Comparison of ENCODE assay signal across 8 mouse cellular contexts in the genomic region with DNA sequence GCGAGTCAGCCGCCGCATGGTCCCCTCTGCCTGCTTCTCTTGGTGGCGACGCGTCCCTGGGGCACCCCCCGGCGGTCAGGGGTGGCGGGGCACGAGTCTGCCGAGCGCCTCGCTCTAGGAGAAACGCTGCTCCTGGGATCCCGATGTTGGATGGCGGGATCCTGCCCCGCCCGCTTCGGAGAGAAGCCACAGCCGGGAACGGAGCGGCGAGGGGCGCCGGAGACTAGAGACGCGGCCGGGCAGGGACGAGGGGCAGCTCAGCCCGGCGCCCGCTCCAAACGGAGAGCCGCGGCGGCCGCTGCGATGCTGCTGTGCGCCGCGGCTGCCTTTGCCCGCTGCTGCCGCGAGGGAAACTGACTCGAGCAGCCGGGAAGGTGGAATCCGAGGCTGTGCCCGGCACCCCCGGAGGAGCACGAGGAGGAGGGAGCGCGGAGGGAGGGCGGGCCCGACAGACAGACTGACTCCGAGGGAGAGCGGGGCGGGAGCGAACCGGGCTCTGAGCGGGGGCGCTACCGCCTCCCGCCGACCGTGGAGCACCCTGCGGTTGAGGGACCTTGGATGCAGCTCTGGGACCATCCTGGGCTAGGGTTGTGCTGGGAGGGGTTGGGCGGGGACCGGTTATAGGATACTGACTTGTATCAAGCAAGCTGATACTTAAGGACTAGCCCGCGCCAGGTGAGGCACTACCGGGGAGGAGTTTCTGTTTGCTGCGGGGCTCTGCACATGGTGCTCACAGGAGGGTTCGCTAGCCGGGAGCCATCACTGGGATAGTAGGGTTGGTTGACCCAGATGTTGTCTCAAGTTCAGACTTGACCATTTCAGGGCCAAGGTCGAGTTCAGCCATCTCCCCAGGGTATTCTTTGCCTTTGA. TPM values are rescaled to one million over a fixed set of nuclear protein-coding genes. Genes with fewer than 3 reads are reported as not detected.
DNase-seq lines count a peak whose midpoint lies in the region; ATAC-seq and TF ChIP-seq lines count a peak whose summit lies in the region.

Galnt14 (minus strand) TSS at position 412 of the 870 bp plus-strand sequence.

- TF ChIP-seq CTCF in thymus, adult 2 months (IDR thresholded peaks at IDR 0.05; ENCODE audit: borderline replicate concordance, control insufficient read depth, extremely low read depth, insufficient read depth, low read length, poor library complexity) = no peak

- H3K4me2 ChIP-seq in heart, embryonic 11.5 days = peak within 1 kb of the TSS; percentile 95
- H3K4me2 ChIP-seq in kidney, embryonic 14.5 days (replicated peaks; ENCODE audit: low read depth, low read length) = peak within 1 kb of the TSS; percentile 97
- peak within 1 kb of the TSS; percentile 98 for H3K4me2 ChIP-seq in limb, embryonic 15.5 days
- H3K4me2 ChIP-seq in neural tube, embryonic 15.5 days = peak within 1 kb of the TSS; percentile 93

- no peak within 1 kb of the TSS for H3K27ac ChIP-seq in thymus, adult 2 months (ENCODE audit: control insufficient read depth, insufficient read depth, low read length)
- H3K27ac ChIP-seq in embryonic facial prominence, embryonic 10.5 days (replicated peaks) = peak within 1 kb of the TSS; percentile 74
- H3K27ac ChIP-seq in heart, embryonic 11.5 days (ENCODE audit: low read depth, low read length) = no peak within 1 kb of the TSS
- no peak within 1 kb of the TSS for H3K27ac ChIP-seq in kidney, embryonic 14.5 days (ENCODE audit: low read depth, low read length)
- no peak within 1 kb of the TSS for H3K27ac ChIP-seq in limb, embryonic 15.5 days
- H3K27ac ChIP-seq in neural tube, embryonic 15.5 days (replicated peaks) = peak within 1 kb of the TSS; percentile 85

- WGBS in thymus, adult 2 months = 2% methylated on average over 75 of the region's 75 CpGs
- under 1% methylated on average over 75 of the region's 75 CpGs for WGBS in embryonic facial prominence, embryonic 10.5 days
- under 1% methylated on average over 74 of the region's 75 CpGs for WGBS in heart, embryonic 11.5 days (ENCODE audit: insufficient replicate concordance)
- WGBS in kidney, embryonic 14.5 days = under 1% methylated on average over 63 of the region's 75 CpGs
- WGBS in limb, embryonic 15.5 days = under 1% methylated on average over 75 of the region's 75 CpGs
- WGBS in neural tube, embryonic 15.5 days = under 1% methylated on average over 74 of the region's 75 CpGs

- peak; percentile 65 for ATAC-seq in heart, embryonic 11.5 days (replicated peaks; ENCODE audit: insufficient number of reproducible peaks, low FRiP score, low TSS enrichment)
- peak; percentile 75 for ATAC-seq in kidney, embryonic 14.5 days (ENCODE audit: low FRiP score, low TSS enrichment)
- 0 out of 2 replicates have a peak, but pooled peaks have one; percentile 46 for ATAC-seq in limb, embryonic 15.5 days (ENCODE audit: insufficient number of reproducible peaks, low FRiP score, low TSS enrichment, low read depth)
- peak; percentile 77 for ATAC-seq in neural tube, embryonic 15.5 days (ENCODE audit: low FRiP score)

- peak; percentile 19 for DNase-seq in thymus, adult 2 months
- DNase-seq in thymus, adult 18-20 months = no peak
- DNase-seq in embryonic facial prominence, embryonic 10.5 days (ENCODE audit: low spot score) = peak; percentile 78
- DNase-seq in urinary bladder, adult 18-20 months (ENCODE audit: low spot score in 2 of 2) = peak; percentile 31 to 60

- peaks cover 6% of the 10 kb centered on the region; the same call in 1 of the 2 replicates for H3K4me1 ChIP-seq in thymus, adult 2 months (replicated peaks; ENCODE audit: control insufficient read depth, insufficient read depth, low read length)
- peaks cover 23% of the 10 kb centered on the region for H3K4me1 ChIP-seq in embryonic facial prominence, embryonic 10.5 days
- peaks cover 4% of the 10 kb centered on the region; the same call in 1 of the 2 replicates for H3K4me1 ChIP-seq in heart, embryonic 11.5 days (ENCODE audit: control insufficient read depth, insufficient read depth, low read length)
- no peaks in the 10 kb centered on the region; the same call in 1 of the 2 replicates for H3K4me1 ChIP-seq in kidney, embryonic 14.5 days (ENCODE audit: control insufficient read depth, insufficient read depth, low read length)
- peaks cover 24% of the 10 kb centered on the region for H3K4me1 ChIP-seq in limb, embryonic 15.5 days
- peaks cover 51% of the 10 kb centered on the region for H3K4me1 ChIP-seq in neural tube, embryonic 15.5 days

- H3K36me3 ChIP-seq in thymus, adult 2 months (ENCODE audit: control insufficient read depth, insufficient read depth, low read length) = no peaks in the 10 kb centered on the region
- no peaks in the 10 kb centered on the region for H3K36me3 ChIP-seq in embryonic facial prominence, embryonic 10.5 days (replicated peaks)
- no peaks in the 10 kb centered on the region for H3K36me3 ChIP-seq in heart, embryonic 11.5 days (ENCODE audit: control insufficient read depth, insufficient read depth, low read length)
- H3K36me3 ChIP-seq in kidney, embryonic 14.5 days (ENCODE audit: control insufficient read depth, insufficient read depth, low read length) = no peaks in the 10 kb centered on the region
- H3K36me3 ChIP-seq in limb, embryonic 15.5 days = no peaks in the 10 kb centered on the region
- no peaks in the 10 kb centered on the region for H3K36me3 ChIP-seq in neural tube, embryonic 15.5 days

- peaks cover 7% of the 10 kb centered on the region; the same call in 1 of the 2 replicates for H3K9me3 ChIP-seq in embryonic facial prominence, embryonic 10.5 days
- no peaks in the 10 kb centered on the region for H3K9me3 ChIP-seq in heart, embryonic 11.5 days (replicated peaks; ENCODE audit: control insufficient read depth, low read length)
- H3K9me3 ChIP-seq in kidney, embryonic 14.5 days (ENCODE audit: control insufficient read depth, low read length) = peaks cover 4% of the 10 kb centered on the region; the same call in 1 of the 2 replicates
- no peaks in the 10 kb centered on the region for H3K9me3 ChIP-seq in limb, embryonic 15.5 days
- H3K9me3 ChIP-seq in neural tube, embryonic 15.5 days (replicated peaks) = no peaks in the 10 kb centered on the region

- H3K27me3 ChIP-seq in thymus, adult 2 months (ENCODE audit: control insufficient read depth, insufficient read depth, low read length) = peaks cover 5% of the 10 kb centered on the region
- peaks cover 69% of the 10 kb centered on the region for H3K27me3 ChIP-seq in embryonic facial prominence, embryonic 10.5 days (replicated peaks; ENCODE audit: low read depth, poor library complexity, severe bottlenecking)
- peaks cover 45% of the 10 kb centered on the region for H3K27me3 ChIP-seq in heart, embryonic 11.5 days (ENCODE audit: control insufficient read depth, insufficient read depth, low read length)
- H3K27me3 ChIP-seq in kidney, embryonic 14.5 days (ENCODE audit: control insufficient read depth, insufficient read depth, low read length) = peaks cover 36% of the 10 kb centered on the region
- peaks cover 45% of the 10 kb centered on the region for H3K27me3 ChIP-seq in limb, embryonic 15.5 days
- H3K27me3 ChIP-seq in neural tube, embryonic 15.5 days (replicated peaks) = peaks cover 6% of the 10 kb centered on the region; the same call in 1 of the 2 replicates

- TF ChIP-seq POLR2A in thymus, adult 2 months (IDR thresholded peaks at IDR 0.05; ENCODE audit: control insufficient read depth, extremely low read depth, insufficient read depth, low read length, poor library complexity) = no peak

- H3K4me3 ChIP-seq in thymus, adult 2 months (ENCODE audit: control insufficient read depth, insufficient read depth, low read length) = peak within 1 kb of the TSS; percentile 22
- H3K4me3 ChIP-seq in embryonic facial prominence, embryonic 10.5 days = peak within 1 kb of the TSS; percentile 63
- peak within 1 kb of the TSS; percentile 63 for H3K4me3 ChIP-seq in heart, embryonic 11.5 days (ENCODE audit: low read depth, low read length)
- peak within 1 kb of the TSS; percentile 60 for H3K4me3 ChIP-seq in kidney, embryonic 14.5 days (ENCODE audit: low read length)
- peak within 1 kb of the TSS; percentile 54 for H3K4me3 ChIP-seq in limb, embryonic 15.5 days
- H3K4me3 ChIP-seq in neural tube, embryonic 15.5 days (replicated peaks) = peak within 1 kb of the TSS; percentile 64

- peak within 1 kb of the TSS; percentile 63 for H3K9ac ChIP-seq in heart, embryonic 11.5 days (ENCODE audit: low read depth, low read length)
- H3K9ac ChIP-seq in kidney, embryonic 14.5 days (ENCODE audit: low read depth, low read length) = peak within 1 kb of the TSS; percentile 65
- peak within 1 kb of the TSS; percentile 12; the same call in 1 of the 2 replicates for H3K9ac ChIP-seq in limb, embryonic 15.5 days
- H3K9ac ChIP-seq in neural tube, embryonic 15.5 days (replicated peaks) = peak within 1 kb of the TSS; percentile 73

RNA-seq across cellular contexts. Expression of gene Galnt14, which starts in this region (rescaled TPM):
- 1.2 and 1.6 TPM in 2 replicates for polyA plus RNA-seq in thymus, adult 2 months (2012; rRNA removed)
- polyA plus RNA-seq in embryonic facial prominence, embryonic 10.5 days (2016; fragmentation: Nextera tagmentation; extraction: Ambion mirVana) = 1.5 and 1.9 TPM in 2 replicates
- 1.5 and 2.1 TPM in 2 replicates for polyA plus RNA-seq in heart, embryonic 11.5 days (2014; fragmentation: Nextera tagmentation; extraction: Ambion mirVana)
- 8.8 and 9.7 TPM in 2 replicates for polyA plus RNA-seq in kidney, embryonic 14.5 days (2014; fragmentation: Nextera tagmentation; extraction: Ambion mirVana)
- 1.5 and 2.0 TPM in 2 replicates for polyA plus RNA-seq in limb, embryonic 15.5 days (2015; fragmentation: Nextera tagmentation; extraction: Ambion mirVana)
- 25.3 and 28.9 TPM in 2 replicates for polyA plus RNA-seq in neural tube, embryonic 15.5 days (2015; fragmentation: Nextera tagmentation; extraction: Ambion mirVana)

Comparison
In these comparisons a context has a peak if more than half of its experiments do, and no peak if none do; other contexts are left out.
1. DNase-seq: peak in thymus, adult 2 months (single experiment), embryonic facial prominence, embryonic 10.5 days (single experiment) and urinary bladder, adult 18-20 months (2 of 2); none in thymus, adult 18-20 months (0 of 2).
2. H3K27ac ChIP-seq: peak in embryonic facial prominence, embryonic 10.5 days (single experiment) and neural tube, embryonic 15.5 days (single experiment); none in thymus, adult 2 months (single experiment), heart, embryonic 11.5 days (single experiment), kidney, embryonic 14.5 days (single experiment) and limb, embryonic 15.5 days (single experiment).
3. H3K9ac ChIP-seq: peak in every context shown above with its lines; median percentile 73 in neural tube, embryonic 15.5 days; 65 in kidney, embryonic 14.5 days; 63 in heart, embryonic 11.5 days; 12 in limb, embryonic 15.5 days.
4. Peak in every context shown above with its lines, with median percentiles within 50 percentile points of each other: H3K4me3 ChIP-seq, ATAC-seq and H3K4me2 ChIP-seq.